Mouse (Mus musculus) kidney, postnatal 25 days (tissue): ENCODE data around the gene Birc5.

Experiments
- DNase-seq, 2 experiments: peaks; one replicate each; pipeline ENCODE4 v3.0.0; 2021; ENCODE audit warnings: mixed read lengths in 2 of 2

The Birc5 gene

DNA sequence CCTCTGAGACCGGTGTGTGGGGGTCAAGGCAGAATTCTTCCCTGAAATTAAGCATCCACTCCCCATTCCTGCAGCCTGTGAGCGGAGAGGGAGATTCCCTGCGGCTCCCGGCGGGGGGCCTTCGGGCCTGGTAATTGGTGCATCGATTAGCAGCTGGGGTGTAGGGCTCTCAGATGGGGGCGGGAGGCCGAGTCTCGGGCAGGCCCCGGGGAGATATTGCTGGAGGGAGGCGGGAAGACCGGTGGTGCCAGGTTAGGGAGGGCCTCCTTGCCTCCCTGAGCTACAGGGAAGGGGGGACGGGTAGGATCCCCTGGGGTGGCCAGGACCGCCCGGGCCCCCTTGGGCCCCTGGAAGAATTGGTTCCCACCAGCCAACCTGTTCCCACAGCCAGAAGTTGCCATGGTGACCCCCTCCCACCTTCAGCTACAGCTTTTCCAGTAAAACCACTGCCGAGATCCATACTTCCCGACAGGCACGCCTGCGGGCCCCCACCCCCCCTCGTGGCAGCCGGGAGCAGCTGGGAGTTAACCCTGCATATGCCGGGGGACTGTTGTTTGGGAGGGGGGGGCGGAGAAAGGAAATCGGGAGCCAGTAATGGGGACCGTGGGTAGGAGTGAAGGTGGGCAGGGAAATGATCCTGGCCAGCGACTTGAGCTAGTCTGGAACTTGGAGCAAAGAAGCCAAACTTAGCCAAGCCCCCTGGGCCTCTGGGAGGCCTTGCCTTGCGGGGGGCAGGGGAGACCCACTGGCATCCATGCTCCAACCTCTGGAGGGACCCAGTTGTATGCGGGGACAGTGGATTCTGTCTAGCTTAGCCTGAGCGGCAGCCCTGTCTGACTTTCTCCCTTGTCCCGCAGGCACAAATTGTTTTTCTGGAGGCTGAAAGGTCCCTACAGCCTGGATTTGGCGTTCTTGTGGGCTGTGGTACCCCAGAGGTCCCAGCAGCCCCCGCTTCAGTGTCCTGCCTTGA, 40.1 kb downstream of the Birc5 start:
- no peak for DNase-seq

DNA sequence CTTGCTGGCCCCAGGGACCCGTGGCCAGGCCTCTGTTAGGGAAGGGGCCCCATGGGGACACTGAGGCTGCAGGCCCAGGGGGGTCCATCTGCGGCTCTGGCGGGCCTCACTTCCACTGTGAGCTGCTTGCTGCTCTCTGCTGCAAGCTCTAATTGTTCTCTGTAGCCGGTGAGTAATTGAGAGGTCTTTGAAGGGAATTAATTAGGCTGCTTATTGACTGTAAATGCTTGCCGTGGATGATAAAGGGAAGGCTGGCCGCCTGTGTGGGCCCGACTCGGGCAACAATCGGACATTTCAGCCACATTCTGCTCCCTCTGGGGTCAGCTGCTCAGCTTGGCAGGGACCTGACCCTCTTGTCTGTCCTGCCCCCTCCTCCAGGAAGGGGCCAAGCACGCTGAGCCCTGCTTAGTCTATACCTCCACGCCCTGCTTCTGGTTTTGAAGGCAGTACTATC, 40.9 kb downstream of the Birc5 start:
- no peak for DNase-seq

DNA sequence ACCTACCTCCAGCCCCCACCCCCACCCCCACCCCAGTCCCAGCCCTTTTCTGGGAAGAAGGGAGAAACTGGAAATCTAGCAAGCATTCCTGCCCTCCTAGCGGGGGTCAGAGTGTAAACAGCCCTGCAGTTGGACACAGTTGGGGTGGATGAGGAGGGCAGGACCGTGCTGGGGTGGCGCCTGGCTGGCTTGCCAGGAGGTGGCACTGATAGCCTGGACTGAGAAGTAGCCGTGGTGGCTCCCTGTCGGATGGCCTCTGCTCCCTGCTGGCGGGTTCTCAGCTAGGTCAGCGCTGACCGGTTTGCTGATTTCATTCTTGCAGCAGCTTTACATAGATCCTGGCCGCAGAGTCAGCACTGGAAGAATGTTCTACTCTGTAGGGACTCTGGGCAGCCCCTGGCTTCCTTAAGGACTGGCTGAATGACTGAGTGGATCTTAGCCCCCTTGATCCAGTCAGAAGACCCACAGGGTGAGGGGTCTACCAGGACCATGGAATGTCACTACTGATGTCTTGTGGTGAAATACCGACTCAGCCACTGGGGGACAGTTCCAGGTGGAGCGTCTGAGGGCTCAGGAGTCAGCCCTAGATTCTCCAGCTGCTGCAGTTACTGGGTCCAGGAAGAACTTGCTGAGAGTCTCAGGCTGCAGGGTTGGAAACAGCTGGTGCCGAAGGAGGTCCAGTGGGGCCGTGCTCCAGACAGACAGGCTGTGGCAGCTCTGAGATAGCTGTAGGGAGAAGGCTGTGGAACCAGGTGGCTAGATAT, 41.6 kb downstream of the Birc5 start:
- DNase-seq: peak; percentile 51 to 77

DNA sequence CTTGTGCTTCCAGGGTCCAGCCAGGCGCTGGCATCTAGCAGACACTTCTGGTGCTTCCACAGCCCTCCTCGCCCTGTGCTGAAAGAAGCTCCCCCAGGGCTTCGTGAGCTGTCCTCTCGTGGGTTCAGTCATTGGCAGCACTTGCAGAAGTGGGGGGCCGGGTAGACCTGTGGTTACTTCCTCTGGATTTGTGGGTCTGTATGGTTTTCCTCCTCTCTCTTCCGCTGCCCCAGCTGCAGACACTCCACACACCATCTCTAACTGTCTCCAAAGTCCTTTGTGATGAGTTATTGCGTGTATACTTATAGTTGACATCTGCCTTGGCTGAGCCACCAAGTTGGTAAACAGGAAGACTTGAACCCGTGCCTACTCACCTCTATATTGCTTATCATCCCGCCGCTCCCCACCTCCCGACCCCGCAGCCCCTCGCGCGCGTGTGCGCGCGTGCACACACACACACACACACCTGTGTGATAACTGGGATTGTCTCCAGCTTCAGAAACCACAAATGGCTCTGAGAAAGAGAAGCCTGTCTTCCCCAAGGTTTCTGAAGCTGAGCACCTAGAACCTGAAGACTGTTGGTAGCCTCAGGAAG, 42.6 kb downstream of the Birc5 start:
- DNase-seq: no peak

GRCm38 (mm10) chr11:117892199-117892598, 43.1 kb downstream of the Birc5 start:
- DNase-seq: no peak

- DNase-seq: no peak
These were observed 45.6 kb downstream of the Birc5 start for GRCm38 (mm10) chr11:117894676-117895075.

- no peak for DNase-seq
These were observed 47.5 kb downstream of the Birc5 start for GRCm38 (mm10) chr11:117896533-117896932.

DNA sequence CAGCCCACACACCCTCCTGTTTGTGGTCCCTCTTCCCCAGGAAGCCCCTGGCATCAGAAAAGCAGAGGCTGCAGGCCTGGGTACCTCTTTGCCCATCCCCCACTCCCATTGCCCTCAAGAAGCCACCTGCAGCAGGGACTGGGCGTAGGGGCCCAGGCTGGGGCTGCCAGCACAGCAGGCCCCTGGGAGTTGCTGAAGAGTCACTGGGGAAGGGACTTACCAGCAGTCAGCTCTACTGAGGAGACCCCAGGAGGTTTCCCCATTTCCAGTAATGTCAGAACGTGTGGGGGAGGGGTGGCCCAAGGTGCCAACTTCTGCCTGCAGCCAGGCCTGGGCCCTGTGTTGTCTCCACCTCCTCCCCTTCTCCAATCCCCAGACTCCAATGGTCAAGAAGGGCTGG, 53.2 kb downstream of the Birc5 start:
- DNase-seq: no peak

- no peak for DNase-seq
These were observed 55.4 kb downstream of the Birc5 start for GRCm38 (mm10) chr11:117904442-117904841.
